Mouse (Mus musculus) thymus, adult 2 months (tissue): Measurements from ENCODE around the gene Mllt6. TPM values are rescaled to one million over a fixed set of nuclear protein-coding genes. Genes with fewer than 3 reads are reported as not detected.

ENCODE experiments used
- DNase-seq: peaks from one replicate; pipeline ENCODE4 v3.0.0; 2021
- H3K27ac ChIP-seq: fragments of 200-500 bp; 2 replicates; pipeline ENCODE4 v1.5.1; 2012; ENCODE audit warnings: low read length, control low read depth; ENCODE audit not compliant: control insufficient read depth, insufficient read depth
- H3K27me3 ChIP-seq: fragments of 200-500 bp; 2 replicates; pipeline ENCODE4 v1.6.1; 2012; ENCODE audit warnings: mild to moderate bottlenecking, low read length, moderate library complexity, mixed read lengths; ENCODE audit not compliant: control insufficient read depth, insufficient read depth
- H3K36me3 ChIP-seq: fragments of 200-500 bp; 2 replicates; pipeline ENCODE4 v1.6.1; 2012; ENCODE audit warnings: mild to moderate bottlenecking, low read length, moderate library complexity; ENCODE audit not compliant: control insufficient read depth, insufficient read depth
- H3K4me1 ChIP-seq: fragments of 200-500 bp; replicated peaks from 2 replicates; pipeline ENCODE4 v1.6.1; 2012; ENCODE audit warnings: low read length; ENCODE audit not compliant: control insufficient read depth, insufficient read depth
- H3K4me3 ChIP-seq: fragments of 200-500 bp; 2 replicates; pipeline ENCODE4 v1.5.1; 2012; ENCODE audit warnings: mild to moderate bottlenecking, low read length, control low read depth, moderate library complexity; ENCODE audit not compliant: control insufficient read depth, insufficient read depth
- CTCF ChIP-seq: fragments of 200-500 bp; IDR thresholded peaks from 2 replicates; pipeline ENCODE4 v1.5.1; 2012; ENCODE audit warnings: mild to moderate bottlenecking, control low read depth, low read length, moderate library complexity, borderline replicate concordance; ENCODE audit not compliant: control insufficient read depth, poor library complexity, insufficient read depth; ENCODE audit errors: extremely low read depth
- POLR2A ChIP-seq: fragments of 200-500 bp; IDR thresholded peaks from 2 replicates; pipeline ENCODE4 v1.6.1; 2012; ENCODE audit warnings: mild to moderate bottlenecking, low read length, control low read depth, moderate library complexity; ENCODE audit not compliant: control insufficient read depth, poor library complexity, insufficient read depth; ENCODE audit errors: extremely low read depth
- WGBS: fragments of 180-500 bp; shearing (Covaris S2); methylation state at CpG from one replicate; pipeline ENCODE4 v1.1.7; 2018; 5-methylcytosine and 5-hydroxymethylcytosine counted together
- polyA plus RNA-seq: library from polyadenylated mRNA; depleted of rRNA; stranded (reverse); fragments of >200 nt; gene quantifications from 2 replicates; pipeline ENCODE4 v1.2.3, GENCODE M21; 2012

The Mllt6 gene
- polyA plus RNA-seq, 1 experiment = 89.5 TPM

DNA sequence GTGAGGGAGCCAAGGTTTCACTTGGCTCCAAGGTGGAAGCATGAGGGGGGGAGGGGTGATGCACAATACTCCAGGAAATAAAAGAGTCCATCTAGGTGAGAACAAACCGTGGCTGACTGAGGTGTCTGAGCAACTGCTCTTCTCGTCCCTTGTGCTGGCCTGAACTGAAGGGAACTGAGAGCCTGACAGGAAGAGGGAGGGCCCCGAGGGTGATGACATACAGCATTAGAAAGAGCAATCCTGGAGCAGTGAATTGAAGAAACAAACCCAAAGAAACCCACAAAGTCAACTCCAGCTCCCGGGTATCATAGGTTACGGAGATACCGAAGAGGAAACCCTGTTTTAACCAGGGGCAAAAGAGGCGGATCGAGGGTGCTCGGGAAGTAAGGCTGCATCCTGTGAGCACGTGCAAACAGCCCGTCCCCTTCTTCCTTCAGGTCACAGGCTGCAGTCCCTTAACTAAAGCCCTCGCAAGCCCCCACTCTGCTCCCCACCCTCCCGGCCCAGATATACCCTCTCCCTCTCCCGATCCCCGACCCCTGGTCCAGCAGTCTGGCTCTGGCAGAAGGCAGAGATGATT, 55.2 kb downstream of the Mllt6 start:
- H3K4me3 ChIP-seq = no peak overlapping the region
- 15% methylated on average over 15 of the region's 15 CpGs for WGBS
- TF ChIP-seq POLR2A (no peak), CTCF (no peak)
- peaks cover 47% of the 10 kb centered on the region for H3K36me3 ChIP-seq
- H3K4me1 ChIP-seq = peaks cover 18% of the 10 kb centered on the region
- H3K27me3 ChIP-seq = no peaks in the 10 kb centered on the region
- H3K27ac ChIP-seq = peak overlapping the region; percentile 12; the same call in 1 of the 2 replicates
- DNase-seq = peak; percentile 26

DNA sequence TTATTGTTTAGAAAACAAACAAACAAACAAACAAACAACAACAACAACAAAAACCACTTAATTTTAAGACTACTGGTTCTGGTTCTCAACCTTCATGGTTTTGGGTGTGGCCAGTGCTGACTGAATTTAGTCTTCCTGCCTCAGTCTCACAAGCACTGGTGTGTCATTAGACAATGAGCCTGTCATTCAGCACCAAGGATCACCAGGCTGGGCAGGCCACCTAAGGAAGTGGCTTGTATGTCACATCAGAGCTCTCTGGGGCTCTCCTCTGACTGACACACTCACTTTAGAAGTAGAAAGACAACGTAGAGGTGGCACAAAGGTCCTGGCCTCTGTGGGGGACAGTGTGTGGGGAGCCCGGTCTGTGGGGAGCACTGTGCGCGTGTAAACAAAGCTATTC, 55.8 kb downstream of the Mllt6 start:
- H3K27me3 ChIP-seq = no peaks in the 10 kb centered on the region
- H3K4me3 ChIP-seq = no peak overlapping the region
- TF ChIP-seq CTCF (no peak), POLR2A (no peak)
- H3K27ac ChIP-seq = peak overlapping the region; percentile 12; the same call in 1 of the 2 replicates
- H3K36me3 ChIP-seq = peaks cover 44% of the 10 kb centered on the region
- H3K4me1 ChIP-seq = peaks cover 18% of the 10 kb centered on the region
- DNase-seq = no peak
- WGBS = 74% methylated on average over 4 of the region's 4 CpGs

DNA sequence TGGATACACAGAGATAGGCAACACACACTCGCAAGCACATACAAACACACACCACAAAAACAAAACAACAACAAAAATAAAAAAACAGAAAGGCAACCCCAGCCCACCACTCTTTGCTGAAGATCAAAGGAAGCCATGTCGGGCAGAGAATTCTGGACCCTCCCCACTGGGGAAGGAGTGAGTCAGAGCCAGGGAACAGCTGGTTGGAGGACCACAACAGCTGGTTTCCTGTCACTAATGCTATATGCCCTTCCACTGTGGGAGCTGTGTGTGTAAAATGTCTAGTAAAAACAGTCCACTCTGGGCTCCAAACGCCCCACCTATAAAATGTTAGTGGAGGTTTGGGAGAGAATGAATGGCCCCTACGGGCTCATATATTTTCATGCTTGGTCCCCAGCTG, 58.1 kb downstream of the Mllt6 start:
- no peak overlapping the region for H3K4me3 ChIP-seq
- 86% methylated on average over 4 of the region's 4 CpGs for WGBS
- H3K27me3 ChIP-seq = no peaks in the 10 kb centered on the region
- no peak for DNase-seq
- TF ChIP-seq POLR2A (no peak), CTCF (no peak)
- peaks cover 61% of the 10 kb centered on the region for H3K36me3 ChIP-seq
- peaks cover 18% of the 10 kb centered on the region for H3K4me1 ChIP-seq
- no peak overlapping the region for H3K27ac ChIP-seq

DNA sequence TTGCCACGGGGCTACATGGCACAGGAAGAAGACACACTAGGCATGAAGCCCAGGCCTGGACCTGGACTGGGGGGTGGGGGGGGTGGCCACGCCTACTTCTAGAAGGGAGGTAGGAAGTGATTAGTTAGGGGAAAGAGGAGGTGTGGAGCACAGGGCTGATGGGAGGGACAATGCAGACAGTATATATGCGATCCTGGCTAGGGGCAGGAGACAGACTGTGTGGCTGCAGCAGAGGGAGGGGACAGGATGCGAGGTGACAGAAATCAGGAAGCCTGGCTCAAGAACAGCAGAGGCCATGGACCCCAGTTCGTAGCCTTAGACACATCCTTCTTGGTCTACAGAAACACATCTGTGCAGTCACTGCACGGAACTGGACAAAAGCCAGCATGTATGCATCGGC, 60.5 kb downstream of the Mllt6 start:
- H3K27ac ChIP-seq = no peak overlapping the region
- no peak for TF ChIP-seq CTCF
- TF ChIP-seq POLR2A = no peak
- H3K27me3 ChIP-seq = no peaks in the 10 kb centered on the region
- peaks cover 57% of the 10 kb centered on the region for H3K36me3 ChIP-seq
- 66% methylated on average over 7 of the region's 7 CpGs for WGBS
- H3K4me1 ChIP-seq = peaks cover 22% of the 10 kb centered on the region
- no peak for DNase-seq
- no peak overlapping the region for H3K4me3 ChIP-seq

DNA sequence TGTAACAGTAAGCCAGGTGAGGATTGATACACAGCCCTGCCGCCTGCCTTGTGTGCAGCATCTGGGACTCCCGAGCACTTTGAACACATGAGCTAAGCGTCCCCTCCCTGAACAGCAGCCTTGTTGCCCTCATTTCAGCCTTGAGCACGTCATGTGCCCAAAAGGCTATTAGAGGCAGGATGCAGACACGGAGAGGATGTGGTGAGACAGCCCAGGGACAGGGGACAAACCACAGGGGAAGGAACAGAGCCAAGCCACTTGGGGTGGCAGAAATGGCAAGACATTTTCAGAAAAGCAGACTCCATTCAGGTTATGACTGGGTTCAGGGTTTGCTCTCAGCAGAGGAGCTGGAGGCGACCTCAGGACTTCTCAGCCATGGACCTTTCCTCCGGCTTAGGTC, 65.1 kb downstream of the Mllt6 start:
- H3K36me3 ChIP-seq = peaks cover 25% of the 10 kb centered on the region
- TF ChIP-seq POLR2A (no peak), CTCF (0 out of 2 replicates have a peak, but pooled peaks have one; percentile 19)
- 5% methylated on average over 7 of the region's 7 CpGs for WGBS
- no peak overlapping the region for H3K4me3 ChIP-seq
- no peaks in the 10 kb centered on the region for H3K27me3 ChIP-seq
- H3K27ac ChIP-seq = peak overlapping the region; percentile 25; the same call in 1 of the 2 replicates
- peaks cover 21% of the 10 kb centered on the region for H3K4me1 ChIP-seq
- peak; percentile 48 for DNase-seq

DNA sequence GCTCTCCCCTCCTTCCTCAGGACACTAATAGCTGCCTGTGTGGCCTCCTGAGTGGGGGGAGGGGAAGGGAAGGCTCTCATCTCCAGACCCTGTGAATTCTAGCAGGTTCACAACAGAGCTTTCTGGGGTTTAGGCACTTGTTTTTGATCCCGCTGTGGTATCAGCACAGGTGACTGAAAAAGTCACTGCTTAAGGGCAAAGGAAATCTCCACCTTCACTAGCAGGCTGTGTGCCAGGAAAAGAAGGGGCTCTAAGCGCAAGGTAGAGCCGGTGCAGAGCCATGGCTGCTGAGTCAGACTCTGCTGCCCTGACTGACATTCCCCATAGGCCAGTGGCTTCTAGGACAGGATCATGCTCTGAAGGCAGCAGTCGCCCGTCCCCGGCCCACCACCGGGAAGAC, 65.5 kb downstream of the Mllt6 start:
- Histone ChIP-seq H3K4me3 (no peak overlapping the region), H3K27ac (peak overlapping the region; percentile 25; the same call in 1 of the 2 replicates), H3K36me3 (peaks cover 24% of the 10 kb centered on the region), H3K4me1 (peaks cover 21% of the 10 kb centered on the region), H3K27me3 (no peaks in the 10 kb centered on the region)
- DNase-seq = no peak
- TF ChIP-seq POLR2A (no peak), CTCF (no peak)
- 21% methylated on average over 7 of the region's 7 CpGs for WGBS
